In genomic region chr9:118191276-118191675, GRCm38 (mm10) we compare ENCODE assay signal across 14 mouse cellular contexts.
"Had no signal": no experiment of that assay in that cellular context is flagged by ENCODE, and none has a peak within 500 bp of the region (broad histone marks: within the 10 kb centered on the region; RNA-seq: fewer than 3 reads in every experiment).

No protein-coding gene starts in this region.

- DNase-seq: right cerebral cortex, adult 18-20 months; right cerebral cortex, postnatal 14 days; right cerebral cortex, postnatal 25 days; right cerebral cortex, postnatal 4 days; spleen, adult 18-20 months; thymus, adult 18-20 months; thymus, adult 2 months; thymus, postnatal 14 days; thymus, postnatal 25 days; thymus, postnatal 36 days; thymus, postnatal 4 days had no signal

- H3K4me3 ChIP-seq: neural tube, embryonic 15.5 days; stomach, embryonic 15.5 days had no signal

- H3K4me2 ChIP-seq: neural tube, embryonic 15.5 days; stomach, embryonic 15.5 days had no signal

- H3K9me3 ChIP-seq: neural tube, embryonic 15.5 days; stomach, embryonic 15.5 days had no signal

- H3K27me3 ChIP-seq: neural tube, embryonic 15.5 days; stomach, embryonic 15.5 days had no signal

- H3K4me1 ChIP-seq: neural tube, embryonic 15.5 days; stomach, embryonic 15.5 days had no signal

- H3K27ac ChIP-seq: neural tube, embryonic 15.5 days; stomach, embryonic 15.5 days; stomach, postnatal 0 days had no signal

- H3K9ac ChIP-seq: neural tube, embryonic 15.5 days; stomach, embryonic 15.5 days had no signal

- H3K36me3 ChIP-seq: neural tube, embryonic 15.5 days; stomach, embryonic 15.5 days had no signal
